Mouse (Mus musculus): ENCODE data around the gene Olfr355.

Olfr355 gene

DNA sequence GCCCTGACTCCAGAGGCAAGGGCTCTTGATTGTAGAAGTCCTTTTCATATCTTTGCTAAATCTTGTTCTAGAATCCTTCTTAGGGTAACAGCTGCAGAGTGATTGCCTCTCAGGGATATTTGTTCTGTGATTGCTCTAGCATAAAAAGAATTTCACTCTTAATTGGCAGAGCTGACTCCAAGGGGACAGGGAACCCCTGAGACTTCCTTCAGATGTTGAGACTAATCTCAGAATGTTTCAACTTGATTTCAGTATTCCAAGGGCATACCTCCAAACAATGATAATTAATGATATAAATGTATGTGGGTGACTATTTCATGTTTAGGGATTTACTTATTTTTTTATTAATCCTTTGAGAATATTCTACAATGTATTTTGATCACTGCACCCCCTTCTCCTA is at the start of gene Olfr355:
Gene Olfr355 (minus strand): TSS at position 101 of the 400 bp plus-strand sequence.
- in situ Hi-C loops (cut with MboI; ENCODE audit: low pct_unique_long_range_greater_than_20kb in 1 of 2, low sequenced_read_pairs in 2 of 2, unreplicated experiment in 1 of 2), result no loop called here

DNA sequence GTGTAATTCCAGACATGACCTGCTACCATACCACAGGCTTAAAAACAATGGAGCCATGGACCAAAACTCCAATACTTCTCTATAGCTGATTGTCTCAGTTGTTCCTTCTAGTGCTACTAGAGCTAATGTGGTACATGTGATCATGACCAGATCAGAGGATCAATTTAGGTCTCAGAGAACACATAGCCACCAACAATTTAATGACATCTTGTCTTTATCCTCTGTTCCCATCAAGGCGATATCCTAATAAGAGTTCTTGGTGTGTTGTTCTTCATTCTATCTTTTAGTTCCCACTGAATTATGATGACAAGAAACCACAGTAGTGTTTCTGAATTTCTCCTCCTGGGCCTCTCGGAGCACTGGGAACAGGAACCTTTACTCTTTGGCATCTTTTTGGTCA is 8.1 kb upstream of the Olfr355 start, which contains the start of gene Olfr356:
Gene Olfr356 (plus strand): TSS at position 301 of the 400 bp plus-strand sequence.
- in situ Hi-C loops (cut with MboI; ENCODE audit: low pct_unique_long_range_greater_than_20kb in 1 of 2, low sequenced_read_pairs in 2 of 2, unreplicated experiment in 1 of 2), result no loop called here

DNA sequence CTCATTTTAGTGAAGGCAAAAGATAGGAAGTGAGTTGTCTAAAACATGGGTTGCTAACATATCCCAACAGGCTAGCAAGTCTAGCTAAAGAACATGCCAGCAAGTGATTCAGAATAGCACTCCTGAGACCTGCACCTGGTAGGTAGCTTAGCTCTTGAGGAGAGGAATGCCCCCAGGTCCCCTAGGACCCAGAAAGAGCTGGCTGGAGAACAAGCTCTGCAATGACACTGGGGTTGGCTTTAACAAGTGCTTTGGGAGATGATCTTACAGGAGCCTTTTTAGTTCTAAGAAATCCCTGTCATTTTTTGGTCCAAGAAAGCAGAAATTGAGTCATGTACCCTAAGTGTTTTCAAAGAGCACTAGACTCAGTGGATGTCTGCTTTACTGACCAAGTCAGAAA is 23.3 kb downstream of the Olfr355 start, which contains the start of gene Olfr354:
Gene Olfr354 (plus strand): TSS at position 301 of the 400 bp plus-strand sequence.
- in situ Hi-C loops (cut with MboI; ENCODE audit: low pct_unique_long_range_greater_than_20kb in 1 of 2, low sequenced_read_pairs in 2 of 2, unreplicated experiment in 1 of 2), result no loop called here

DNA sequence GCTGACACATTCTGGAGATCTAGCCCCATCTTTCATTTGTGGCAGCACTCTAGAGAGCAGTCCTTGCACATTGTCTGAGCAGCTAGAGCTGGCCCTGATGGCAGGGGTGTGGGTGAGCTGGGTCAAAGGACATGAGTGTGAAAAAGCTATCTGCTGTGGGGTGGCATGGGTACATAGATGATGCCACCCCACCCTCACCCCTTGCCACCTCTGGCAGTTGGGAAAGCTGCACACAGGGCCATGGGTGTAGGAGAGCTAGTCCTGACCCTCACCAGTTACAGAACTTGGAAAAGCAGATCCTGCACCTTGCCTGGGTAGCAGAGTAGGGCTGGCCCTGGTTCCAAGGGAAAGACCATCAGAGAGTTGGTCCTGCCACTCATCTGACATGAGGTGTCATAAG is 31.6 kb downstream of the Olfr355 start:
- in situ Hi-C loops (cut with MboI; ENCODE audit: low pct_unique_long_range_greater_than_20kb in 1 of 2, low sequenced_read_pairs in 2 of 2, unreplicated experiment in 1 of 2), result no loop called here

DNA sequence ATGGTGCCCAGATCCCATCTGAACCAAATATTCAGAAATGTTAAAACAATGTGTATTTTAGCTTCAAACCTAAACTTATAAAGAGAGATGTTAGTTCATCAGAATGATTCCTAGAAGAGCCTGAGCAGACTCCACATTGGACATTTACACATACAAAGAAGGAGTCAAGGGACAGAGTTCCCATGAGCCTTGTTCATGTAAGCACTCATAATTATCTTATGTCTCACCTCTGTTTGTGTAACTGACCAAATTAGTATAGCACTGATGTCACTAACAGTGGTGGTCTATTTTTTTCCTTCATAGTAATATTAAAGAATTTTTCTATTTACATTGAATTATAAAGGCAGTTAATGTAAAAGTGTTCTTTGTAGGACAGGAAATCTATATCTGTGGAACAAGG is 35.9 kb downstream of the Olfr355 start, which contains the start of gene Olfr353:
Gene Olfr353 (minus strand): TSS at position 101 of the 400 bp plus-strand sequence.
- in situ Hi-C loops (cut with MboI; ENCODE audit: low pct_unique_long_range_greater_than_20kb in 1 of 2, low sequenced_read_pairs in 2 of 2, unreplicated experiment in 1 of 2), result no loop called here

Measured in mouse embryonic stem cell (cell line).